Mouse (Mus musculus) cerebellum, adult 2 months (tissue): ENCODE measurements around the gene Zfp451. TPM values are rescaled to one million over a fixed set of nuclear protein-coding genes. Genes with fewer than 3 reads are reported as not detected.

Experiments
- DNase-seq, 2 experiments: peaks; one replicate each; pipeline ENCODE4 v3.0.0; 2021
- H3K27ac ChIP-seq: fragments of 200-500 bp; 2 replicates; pipeline ENCODE4 v1.5.1; 2012; ENCODE audit warnings: low read length, control low read depth, inconsistent platforms; ENCODE audit not compliant: insufficient read depth
- H3K27me3 ChIP-seq: fragments of 200-500 bp; 2 replicates; pipeline ENCODE4 v1.6.1; 2012; ENCODE audit warnings: inconsistent platforms, mild to moderate bottlenecking, low read length, moderate library complexity; ENCODE audit not compliant: control insufficient read depth, insufficient read depth
- H3K4me1 ChIP-seq: fragments of 200-500 bp; 2 replicates; pipeline ENCODE4 v1.6.1; 2011; ENCODE audit warnings: low read length; ENCODE audit not compliant: control insufficient read depth, insufficient read depth
- H3K4me3 ChIP-seq: fragments of 200-500 bp; replicated peaks from 2 replicates; pipeline ENCODE3; 2011; ENCODE audit warnings: mild to moderate bottlenecking, low read depth, low read length, control low read depth; ENCODE audit not compliant: insufficient read depth
- CTCF ChIP-seq: fragments of 200-500 bp; IDR thresholded peaks from 2 replicates; pipeline ENCODE4 v1.5.1; 2011; ENCODE audit warnings: low read depth, mild to moderate bottlenecking, control low read depth, low read length, moderate library complexity, borderline replicate concordance; ENCODE audit not compliant: insufficient read depth
- POLR2A ChIP-seq: fragments of 200-500 bp; IDR thresholded peaks from 2 replicates; pipeline ENCODE4 v1.6.1; 2011; ENCODE audit warnings: low read length, control low read depth, borderline replicate concordance; ENCODE audit not compliant: insufficient read depth
- WGBS: fragments of 180-500 bp; shearing (Covaris S2); methylation state at CpG from one replicate; pipeline ENCODE4 v1.1.7; 2018; 5-methylcytosine and 5-hydroxymethylcytosine counted together
- polyA plus RNA-seq: library from polyadenylated mRNA; depleted of rRNA; stranded (reverse); fragments of >200 nt; gene quantifications from 2 replicates; pipeline ENCODE4 v1.2.3, GENCODE M21; 2012

Zfp451 gene
- polyA plus RNA-seq, 1 experiment: 21.9 TPM

DNA sequence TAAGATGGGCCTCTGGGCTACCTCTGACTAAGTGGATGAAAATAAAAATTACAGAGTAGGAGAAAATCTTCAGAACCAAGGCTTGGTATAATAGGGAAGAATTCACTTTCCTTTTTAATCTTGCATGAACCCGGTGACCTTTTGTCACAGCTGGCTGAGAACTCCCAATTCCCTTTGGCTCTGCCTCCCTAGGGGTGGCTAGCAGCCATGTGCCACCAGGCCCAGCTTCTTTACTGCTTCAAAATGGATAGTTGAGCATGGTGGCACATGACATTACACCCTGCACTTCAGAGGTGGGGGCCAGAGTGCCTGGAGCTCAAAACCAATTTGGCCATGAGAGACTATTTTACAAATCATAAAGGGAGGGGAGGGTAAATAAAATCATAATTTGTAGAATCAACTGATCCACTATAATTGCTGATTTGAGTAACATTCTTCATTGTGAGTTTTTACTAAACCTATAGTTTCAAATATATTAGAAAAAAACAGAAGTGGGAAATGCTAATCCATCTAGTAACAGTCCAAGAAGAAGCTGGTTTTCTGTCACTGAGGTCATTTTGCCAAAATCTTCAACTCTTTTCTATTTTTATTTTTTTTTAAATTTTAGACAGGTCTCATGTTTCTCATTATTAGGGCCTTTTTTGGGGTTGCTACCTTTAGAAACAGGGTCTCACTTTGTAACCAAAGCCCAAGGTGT is 46.2 kb downstream of the Zfp451 start:
- 47% methylated on average over 1 of the region's 1 CpGs for WGBS
- no peak for DNase-seq
- H3K4me1 ChIP-seq: no peaks in the 10 kb centered on the region

DNA sequence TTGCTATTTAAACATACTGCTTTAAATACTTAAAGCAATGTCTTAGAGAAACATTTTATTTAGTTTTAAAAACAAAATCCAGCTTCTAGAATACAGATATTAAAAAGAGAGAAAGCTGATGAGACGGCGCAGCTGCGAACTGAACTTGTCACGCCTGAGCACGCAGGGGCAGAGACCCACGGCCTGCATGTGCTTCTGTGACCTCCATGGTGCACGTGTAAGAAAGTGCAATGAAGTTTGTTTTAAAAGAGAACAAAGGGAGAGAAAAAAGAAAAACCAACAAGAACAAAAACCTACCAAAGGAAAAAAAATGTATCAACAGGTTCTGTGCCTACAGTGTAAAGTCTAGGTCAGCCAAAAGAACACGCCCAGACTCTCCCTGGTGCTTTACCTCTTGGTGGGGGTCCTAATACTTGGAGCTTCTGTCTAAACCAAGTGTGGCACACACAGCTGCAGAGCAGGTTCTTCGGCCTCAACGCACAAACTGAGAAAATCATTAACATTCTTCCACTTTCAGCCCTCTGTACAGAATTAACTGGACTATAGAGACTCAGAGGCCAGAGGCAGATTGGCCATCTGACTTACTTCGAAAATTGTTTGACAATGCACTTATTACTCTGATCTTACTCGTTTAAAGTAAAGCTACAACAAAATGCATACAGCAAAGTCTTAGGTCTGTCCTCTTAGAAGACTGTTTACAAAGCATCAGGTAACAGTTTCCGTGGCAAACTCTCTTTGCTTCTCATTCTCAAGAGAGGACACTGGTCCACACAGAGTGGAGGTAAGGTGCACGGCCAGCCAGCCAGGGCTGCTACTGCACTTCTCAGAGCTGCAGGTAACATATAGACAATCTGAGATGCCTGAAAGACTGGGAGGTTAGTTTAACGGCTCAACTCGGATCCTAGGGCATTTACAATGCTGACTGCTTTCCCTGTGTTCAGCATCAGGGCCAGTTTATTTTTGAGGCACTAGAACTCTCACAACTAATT is 47.6 kb downstream of the Zfp451 start:
- H3K27me3 ChIP-seq: no peaks in the 10 kb centered on the region
- 84% methylated on average over 16 of the region's 16 CpGs for WGBS
- H3K27ac ChIP-seq: no peak overlapping the region
- no peaks in the 10 kb centered on the region for H3K4me1 ChIP-seq
- no peak for DNase-seq
- no peak for TF ChIP-seq CTCF
- TF ChIP-seq POLR2A: no peak
- H3K4me3 ChIP-seq: no peak overlapping the region

More for the DNA sequence above, 46.2 kb downstream of the Zfp451 start:
- Histone ChIP-seq H3K27ac (no peak overlapping the region), H3K4me3 (no peak overlapping the region), H3K27me3 (no peaks in the 10 kb centered on the region)
- TF ChIP-seq POLR2A (no peak), CTCF (no peak)

DNA sequence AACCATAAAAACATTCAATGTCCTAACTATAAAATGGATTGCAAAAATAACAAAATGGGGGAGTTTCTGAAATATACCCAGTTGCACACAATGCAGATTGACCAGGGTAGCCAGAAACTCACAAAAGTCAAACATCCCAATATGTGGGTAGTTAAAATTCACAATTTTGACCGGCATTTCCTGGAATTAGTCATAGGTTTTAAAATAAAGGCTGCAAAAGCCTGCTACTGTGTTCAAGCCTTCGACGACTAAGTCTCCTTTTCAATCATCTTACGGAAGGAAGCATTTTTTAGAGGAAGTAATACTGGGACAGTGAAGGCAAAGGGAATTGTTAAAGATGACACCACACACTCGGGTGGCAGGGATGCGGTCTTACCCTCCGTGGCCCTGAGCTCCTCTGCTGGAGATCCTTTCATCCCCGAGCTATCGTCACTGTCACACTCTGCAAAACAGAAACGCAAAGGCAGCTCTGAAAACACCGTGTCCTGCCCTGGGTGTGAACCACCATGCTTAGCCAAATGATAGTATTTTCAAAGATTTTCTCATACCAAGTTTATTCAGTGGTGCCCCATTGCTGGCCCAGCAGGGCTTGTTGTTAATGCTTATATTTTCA is 48.8 kb downstream of the Zfp451 start:
- WGBS: 87% methylated on average over 11 of the region's 11 CpGs
- no peak for DNase-seq

GRCm38 (mm10) chr1:33763826-33764225 is 50.6 kb downstream of the Zfp451 start:
- Histone ChIP-seq H3K27me3 (no peaks in the 10 kb centered on the region), H3K27ac (no peak overlapping the region), H3K4me1 (no peaks in the 10 kb centered on the region), H3K4me3 (no peak overlapping the region)
- no peak for DNase-seq
- 90% methylated on average over 2 of the region's 2 CpGs for WGBS
- TF ChIP-seq POLR2A (no peak), CTCF (no peak)

More for the DNA sequence above, 48.8 kb downstream of the Zfp451 start:
- no peaks in the 10 kb centered on the region for H3K27me3 ChIP-seq
- H3K4me1 ChIP-seq: no peaks in the 10 kb centered on the region
- no peak overlapping the region for H3K4me3 ChIP-seq
- TF ChIP-seq POLR2A: no peak
- TF ChIP-seq CTCF: no peak
- H3K27ac ChIP-seq: no peak overlapping the region

GRCm38 (mm10) chr1:33758488-33758887 is 55.9 kb downstream of the Zfp451 start:
- H3K4me3 ChIP-seq: no peak overlapping the region
- DNase-seq: no peak
- no peak overlapping the region for H3K27ac ChIP-seq
- no peaks in the 10 kb centered on the region for H3K27me3 ChIP-seq
- no peaks in the 10 kb centered on the region; the same call in 1 of the 2 replicates for H3K4me1 ChIP-seq
- 38% methylated on average over 4 of the region's 4 CpGs for WGBS
- TF ChIP-seq POLR2A (no peak), CTCF (no peak)

DNA sequence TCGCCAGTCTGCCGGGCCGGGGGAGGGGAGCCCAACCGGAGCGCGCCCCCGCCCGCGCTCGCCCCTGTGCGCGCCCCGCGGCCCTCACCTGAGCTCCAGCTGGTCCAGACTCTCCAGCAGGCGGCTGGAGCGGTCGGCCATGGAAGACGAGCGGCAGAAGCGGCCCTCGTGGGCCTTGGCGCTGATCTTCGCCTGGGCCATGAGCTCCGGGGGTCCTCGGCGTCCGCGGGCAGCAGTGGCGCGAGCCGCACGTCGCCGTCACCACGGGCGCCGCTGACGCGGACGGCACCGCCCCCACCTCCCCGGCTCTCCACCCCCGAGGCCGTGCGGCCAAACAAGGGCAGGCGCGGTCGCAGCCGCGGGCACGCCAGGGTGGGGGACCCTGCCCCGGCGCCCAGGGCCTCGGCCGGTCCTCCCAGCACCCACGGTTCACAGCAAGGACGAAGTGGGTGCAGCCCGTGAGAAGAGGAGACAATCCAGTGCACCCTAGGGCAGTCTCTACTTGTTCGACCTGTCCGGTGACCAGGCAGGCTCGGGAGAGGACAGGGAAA is 56.8 kb downstream of the Zfp451 start, which contains the start of gene Bag2:
Gene Bag2 (minus strand): TSS at position 305 of the 551 bp plus-strand sequence.
- peak; percentile 75 to 80 for DNase-seq
- Histone ChIP-seq H3K27me3 (no peaks in the 10 kb centered on the region), H3K4me3 (peak within 1 kb of the TSS; percentile 57), H3K27ac (peak within 1 kb of the TSS; percentile 41; the same call in 1 of the 2 replicates), H3K4me1 (no peaks in the 10 kb centered on the region; the same call in 1 of the 2 replicates)
- TF ChIP-seq POLR2A (peak; percentile 46; the same call in 1 of the 2 replicates), CTCF (no peak)
- WGBS: under 1% methylated on average over 59 of the region's 61 CpGs

- Histone ChIP-seq H3K27me3 (no peaks in the 10 kb centered on the region), H3K4me3 (peak overlapping the region; percentile 57), H3K4me1 (no peaks in the 10 kb centered on the region; the same call in 1 of the 2 replicates), H3K27ac (no peak overlapping the region)
- peak; percentile 39 to 41 for DNase-seq
- TF ChIP-seq CTCF (no peak), POLR2A (no peak)
- WGBS: 3% methylated on average over 14 of the region's 14 CpGs
Measured at GRCm38 (mm10) chr1:33757033-33757413, 57.4 kb downstream of the Zfp451 start.
